Mouse (Mus musculus) intestine, embryonic 14.5 days (tissue): Measurements from ENCODE around the gene Nol9. TPM values are rescaled to one million over a fixed set of nuclear protein-coding genes. Genes with fewer than 3 reads are reported as not detected.
A peak's percentile ranks its signal among the peaks of the same experiment; 100 is the strongest.

ENCODE experiments used
- ATAC-seq: fragments of 200-750 bp; cut with Nextera tagmentation; replicated peaks from 2 replicates; pipeline ENCODE4 v1.8.0; 2017; ENCODE audit warnings: low read depth, moderate number of reproducible peaks, moderate TSS enrichment, moderate library complexity; ENCODE audit not compliant: low FRiP score, low TSS enrichment
- DNase-seq: peaks from one replicate; pipeline ENCODE4 v3.0.0-alpha.2; 2018; ENCODE audit warnings: low spot score
- H3K27ac ChIP-seq: fragments of 300-500 bp; sonication (generic); 2 replicates; pipeline ENCODE4 v1.5.1; 2014; ENCODE audit warnings: low read depth, mild to moderate bottlenecking, control low read depth
- H3K27me3 ChIP-seq: fragments of 300-500 bp; sonication (generic); replicated peaks from 2 replicates; pipeline ENCODE4 v1.6.1; 2014; ENCODE audit warnings: low read length, control low read depth; ENCODE audit not compliant: control insufficient read depth, insufficient read depth
- H3K36me3 ChIP-seq: fragments of 300-500 bp; sonication (generic); 2 replicates; pipeline ENCODE4 v1.6.1; 2014; ENCODE audit warnings: low read length, control low read depth; ENCODE audit not compliant: control insufficient read depth, insufficient read depth
- H3K4me1 ChIP-seq: fragments of 300-500 bp; sonication (generic); replicated peaks from 2 replicates; pipeline ENCODE4 v1.6.1; 2014; ENCODE audit warnings: low read length, control low read depth, mixed read lengths; ENCODE audit not compliant: control insufficient read depth, insufficient read depth
- H3K4me2 ChIP-seq: fragments of 300-500 bp; sonication (generic); 2 replicates; pipeline ENCODE4 v1.6.1; 2014; ENCODE audit warnings: low read length
- H3K4me3 ChIP-seq: fragments of 300-500 bp; sonication (generic); 2 replicates; pipeline ENCODE4 v1.5.1; 2014; ENCODE audit warnings: low read depth, low read length, control low read depth, mixed read lengths
- H3K9ac ChIP-seq: fragments of 300-500 bp; sonication (generic); 2 replicates; pipeline ENCODE4 v1.6.1; 2014; ENCODE audit warnings: mild to moderate bottlenecking, low read length
- H3K9me3 ChIP-seq: fragments of 300-500 bp; sonication (generic); 2 replicates; pipeline ENCODE4 v1.6.1; 2016; ENCODE audit warnings: low read length, control low read depth; ENCODE audit not compliant: control insufficient read depth
- WGBS: fragments of 180-500 bp; shearing (Covaris S2); extraction: QIAGEN DNeasy Blood & Tissue Kit; methylation state at CpG from one replicate; pipeline ENCODE4 v1.1.7; 2014; 5-methylcytosine and 5-hydroxymethylcytosine counted together
- polyA plus RNA-seq: library from polyadenylated mRNA; unstranded; fragments of >200 nt; fragmentation: Nextera tagmentation; extraction: Ambion mirVana; gene quantifications from 2 replicates; pipeline ENCODE4 v1.2.1, GENCODE M21; 2014

Nol9 gene
- polyA plus RNA-seq, 1 experiment from 2014 or later: 36.0 TPM

DNA sequence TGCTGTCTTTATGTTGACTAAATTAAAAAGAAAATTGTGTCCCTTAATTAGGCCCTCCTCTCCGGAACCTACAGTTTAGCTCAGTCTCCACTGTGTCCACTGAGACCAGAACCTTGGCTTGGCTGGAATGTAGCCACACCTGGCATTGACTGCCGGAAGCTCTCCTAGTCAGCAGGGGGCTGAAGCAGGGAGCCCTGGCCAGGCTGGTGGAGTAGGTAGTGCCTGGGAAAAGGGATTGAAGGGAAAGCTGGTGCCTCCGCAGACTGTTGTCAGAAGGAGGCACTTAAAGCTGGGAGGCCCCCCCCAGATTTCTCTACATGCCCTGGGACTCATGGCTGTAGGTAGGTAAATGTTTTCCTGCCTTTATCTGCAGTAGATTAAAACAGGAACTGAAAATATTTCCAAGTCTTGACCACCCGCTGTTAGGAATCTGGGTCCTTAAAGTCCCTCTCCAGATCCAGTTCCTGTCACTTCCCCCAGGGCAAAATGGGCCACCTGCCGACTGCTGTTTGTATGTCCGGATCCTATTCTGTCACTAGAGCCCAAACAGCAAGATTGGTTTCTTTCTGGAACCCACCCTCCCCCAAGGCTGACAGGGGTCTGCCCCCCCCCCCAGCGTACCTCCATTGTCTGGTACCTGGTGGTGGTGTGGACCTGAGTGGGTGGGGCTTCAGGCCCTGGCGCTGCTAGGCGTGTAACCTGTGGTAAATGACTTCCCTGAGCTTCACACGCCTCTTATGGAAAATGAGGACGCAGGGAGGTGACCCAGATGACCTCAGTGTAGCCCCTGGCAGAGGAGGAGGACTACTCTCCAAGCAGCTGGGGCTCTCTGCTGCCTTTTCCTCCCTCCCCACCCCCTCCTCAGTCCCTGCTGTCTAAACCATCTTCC is 59.0 kb downstream of the Nol9 start:
- 31% methylated on average over 11 of the region's 11 CpGs for WGBS

DNA sequence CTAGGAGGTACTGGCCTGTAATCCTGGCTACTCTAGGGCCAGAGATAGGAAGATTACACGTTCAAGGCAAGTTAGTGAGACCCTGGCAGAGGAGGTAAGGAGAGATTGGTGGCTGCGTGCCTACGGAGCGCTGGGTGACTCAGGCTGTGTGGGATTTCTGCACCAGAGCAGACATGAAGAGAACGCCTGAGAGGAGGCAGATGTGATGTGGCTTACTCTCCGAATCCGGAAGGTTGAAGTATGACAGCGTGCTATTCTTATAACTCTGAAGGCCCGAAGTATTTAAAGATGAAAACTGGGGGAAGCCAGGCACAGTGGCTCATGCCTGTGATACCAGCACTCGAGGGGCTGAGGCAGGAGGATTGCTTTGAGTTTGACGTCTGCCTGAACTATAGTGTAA is 61.4 kb downstream of the Nol9 start:
- H3K27ac ChIP-seq: no peak overlapping the region
- ATAC-seq (no peak), DNase-seq (no peak)
- H3K36me3 ChIP-seq: peaks cover 18% of the 10 kb centered on the region
- H3K4me2 ChIP-seq: no peak overlapping the region
- H3K9me3 ChIP-seq: no peaks in the 10 kb centered on the region
- H3K4me3 ChIP-seq: no peak overlapping the region
- no peak overlapping the region for H3K9ac ChIP-seq
- H3K27me3 ChIP-seq: no peaks in the 10 kb centered on the region
- WGBS: 73% methylated on average over 11 of the region's 11 CpGs
- H3K4me1 ChIP-seq: no peaks in the 10 kb centered on the region

More for the DNA sequence above, 59.0 kb downstream of the Nol9 start:
- Histone ChIP-seq H3K9me3 (no peaks in the 10 kb centered on the region), H3K36me3 (peaks cover 6% of the 10 kb centered on the region; the same call in 1 of the 2 replicates), H3K9ac (no peak overlapping the region), H3K27me3 (no peaks in the 10 kb centered on the region), H3K4me3 (no peak overlapping the region), H3K4me1 (no peaks in the 10 kb centered on the region), H3K27ac (no peak overlapping the region), H3K4me2 (peak overlapping the region; percentile 20; the same call in 1 of the 2 replicates)
- no peak for ATAC-seq
- DNase-seq: no peak

DNA sequence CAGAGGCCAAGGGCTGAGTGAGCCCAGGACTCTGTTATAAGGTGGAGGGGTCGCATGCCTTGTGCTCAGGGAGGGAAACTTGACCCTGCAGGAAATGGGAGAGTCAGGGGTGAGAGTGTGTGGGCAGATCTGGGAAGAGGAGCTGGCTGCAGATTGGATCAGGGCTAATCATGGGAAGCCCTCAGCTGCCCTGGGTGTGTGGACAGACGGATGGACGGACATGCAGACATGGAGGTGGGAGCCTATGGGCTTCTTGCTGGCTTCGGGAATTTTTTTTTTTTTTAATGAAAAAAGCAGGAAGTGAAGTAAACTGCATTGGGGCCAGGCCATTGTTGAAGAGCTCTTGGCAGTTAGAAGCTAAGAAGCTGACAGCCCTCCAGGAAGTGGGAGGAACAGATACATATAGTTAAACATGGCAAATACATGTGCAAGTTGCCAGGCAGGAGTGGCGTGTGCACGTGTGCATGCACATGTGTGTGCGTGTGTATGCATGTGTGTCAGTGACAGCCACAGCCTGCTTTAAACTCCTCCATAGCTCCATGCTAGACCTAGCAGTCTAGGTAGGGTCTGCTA is 62.0 kb downstream of the Nol9 start:
- H3K27ac ChIP-seq: no peak overlapping the region
- no peak overlapping the region for H3K4me2 ChIP-seq
- no peaks in the 10 kb centered on the region for H3K4me1 ChIP-seq
- no peaks in the 10 kb centered on the region for H3K27me3 ChIP-seq
- no peaks in the 10 kb centered on the region for H3K9me3 ChIP-seq
- no peak overlapping the region for H3K4me3 ChIP-seq
- DNase-seq (no peak), ATAC-seq (no peak)
- no peak overlapping the region for H3K9ac ChIP-seq
- WGBS: 71% methylated on average over 7 of the region's 7 CpGs
- peaks cover 21% of the 10 kb centered on the region for H3K36me3 ChIP-seq

DNA sequence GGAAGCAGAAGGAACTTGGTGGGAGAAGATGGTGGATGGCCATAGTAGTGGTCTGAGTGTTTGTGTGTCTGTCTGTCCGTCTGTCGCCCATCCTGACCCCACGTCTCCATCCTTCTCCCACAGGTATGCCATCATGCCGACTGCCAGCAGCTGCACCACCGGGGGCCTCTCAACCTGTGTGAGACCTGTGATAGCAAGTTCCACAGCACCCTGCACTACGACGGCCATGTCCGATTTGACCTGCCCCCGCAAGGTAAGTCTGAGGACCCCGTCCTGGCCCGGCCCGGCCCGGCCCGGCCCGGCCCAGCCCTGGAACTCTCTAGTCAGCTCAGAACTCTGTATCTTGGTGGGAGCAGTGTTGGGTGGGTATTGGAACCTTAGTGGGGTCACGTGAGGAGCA is 62.8 kb downstream of the Nol9 start:
- 92% methylated on average over 16 of the region's 16 CpGs for WGBS
- no peak overlapping the region for H3K27ac ChIP-seq

DNA sequence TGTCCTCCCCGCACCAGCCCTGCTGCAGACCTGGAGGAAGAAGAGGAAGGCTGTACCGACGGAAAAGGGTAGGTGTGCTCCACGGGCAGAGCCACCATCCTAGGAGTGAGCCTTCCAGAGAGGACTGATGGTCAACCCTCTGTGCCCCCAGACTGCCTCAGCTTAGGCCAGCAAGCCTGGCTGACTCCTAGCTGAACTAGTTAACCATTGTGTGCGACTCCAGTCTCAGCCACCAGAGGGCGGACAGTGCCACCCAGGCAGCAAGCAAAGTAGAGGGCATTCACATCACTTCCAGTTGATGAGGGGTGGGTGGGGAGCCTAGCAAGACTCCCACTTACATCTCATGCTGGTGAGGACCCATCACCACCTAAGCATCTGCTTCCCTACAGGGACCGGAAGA is 63.9 kb downstream of the Nol9 start:
- Histone ChIP-seq H3K36me3 (peaks cover 28% of the 10 kb centered on the region), H3K9me3 (no peaks in the 10 kb centered on the region), H3K4me3 (no peak overlapping the region), H3K4me1 (peaks cover 6% of the 10 kb centered on the region), H3K9ac (no peak overlapping the region), H3K27ac (no peak overlapping the region), H3K27me3 (0 out of 2 replicates have a peak, but pooled peaks cover 2% of the 10 kb centered on the region), H3K4me2 (no peak overlapping the region)
- peak; percentile 90 for DNase-seq
- no peak for ATAC-seq
- WGBS: 45% methylated on average over 7 of the region's 7 CpGs

More for the DNA sequence above, 62.8 kb downstream of the Nol9 start:
- no peak for ATAC-seq
- Histone ChIP-seq H3K4me1 (no peaks in the 10 kb centered on the region), H3K27me3 (0 out of 2 replicates have a peak, but pooled peaks cover 2% of the 10 kb centered on the region), H3K9ac (no peak overlapping the region), H3K4me2 (no peak overlapping the region), H3K36me3 (peaks cover 27% of the 10 kb centered on the region), H3K4me3 (no peak overlapping the region), H3K9me3 (no peaks in the 10 kb centered on the region)
- no peak for DNase-seq

DNA sequence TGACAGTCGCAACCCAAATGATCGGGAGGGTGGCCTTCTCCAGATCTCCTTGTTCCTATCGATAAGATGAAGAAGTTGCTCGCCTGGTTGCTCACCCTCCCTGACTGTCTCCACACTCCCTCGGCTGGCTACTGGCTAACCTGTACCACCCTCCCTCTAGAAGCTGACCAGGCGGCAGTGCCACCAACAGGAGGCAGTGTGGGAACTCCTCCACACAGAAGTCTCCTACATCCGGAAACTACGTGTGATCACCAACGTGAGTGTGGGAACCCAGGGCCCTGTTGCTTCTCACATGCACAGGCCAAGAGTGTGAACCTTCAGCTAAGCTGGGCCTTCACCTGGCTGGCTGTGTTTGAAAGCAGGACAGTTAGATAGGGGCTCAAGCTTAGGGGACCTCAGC is 67.6 kb downstream of the Nol9 start:
- H3K9me3 ChIP-seq: no peaks in the 10 kb centered on the region
- H3K36me3 ChIP-seq: peaks cover 61% of the 10 kb centered on the region
- no peak for DNase-seq
- no peak overlapping the region for H3K4me2 ChIP-seq
- 60% methylated on average over 9 of the region's 9 CpGs for WGBS
- H3K4me1 ChIP-seq: peaks cover 6% of the 10 kb centered on the region
- H3K9ac ChIP-seq: no peak overlapping the region
- no peak overlapping the region for H3K4me3 ChIP-seq
- ATAC-seq: no peak
- no peak overlapping the region for H3K27ac ChIP-seq
- H3K27me3 ChIP-seq: 0 out of 2 replicates have a peak, but pooled peaks cover 2% of the 10 kb centered on the region

DNA sequence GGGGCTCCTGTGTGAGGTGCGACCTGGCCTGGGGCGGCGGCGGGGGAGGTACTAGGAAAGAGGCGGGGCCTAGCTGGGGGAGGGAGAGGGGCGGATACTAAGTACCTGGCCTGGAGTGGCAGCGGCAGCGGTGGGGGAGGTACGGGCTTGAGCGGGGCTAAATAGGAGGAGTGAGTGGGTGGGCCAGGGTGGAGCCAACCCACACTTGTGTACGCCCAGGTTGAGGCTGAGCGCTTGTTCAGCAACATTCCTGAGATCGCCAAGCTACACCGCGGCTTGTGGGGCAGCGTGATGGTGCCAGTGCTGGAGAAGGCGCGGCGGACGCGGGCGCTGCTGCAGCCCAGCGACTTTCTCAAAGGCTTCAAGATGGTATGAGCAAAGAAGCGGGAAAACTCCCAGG is 68.4 kb downstream of the Nol9 start:
- ATAC-seq: peak; percentile 88
- Histone ChIP-seq H3K27ac (peak overlapping the region; percentile 62; the same call in 1 of the 2 replicates), H3K36me3 (peaks cover 63% of the 10 kb centered on the region), H3K9ac (0 out of 2 replicates have a peak overlapping the region, but pooled peaks have one; percentile 32), H3K27me3 (0 out of 2 replicates have a peak, but pooled peaks cover 2% of the 10 kb centered on the region), H3K4me3 (peak overlapping the region; percentile 33), H3K4me2 (peak overlapping the region; percentile 75), H3K9me3 (no peaks in the 10 kb centered on the region), H3K4me1 (peaks cover 6% of the 10 kb centered on the region)
- WGBS: 7% methylated on average over 24 of the region's 24 CpGs
- no peak for DNase-seq

DNA sequence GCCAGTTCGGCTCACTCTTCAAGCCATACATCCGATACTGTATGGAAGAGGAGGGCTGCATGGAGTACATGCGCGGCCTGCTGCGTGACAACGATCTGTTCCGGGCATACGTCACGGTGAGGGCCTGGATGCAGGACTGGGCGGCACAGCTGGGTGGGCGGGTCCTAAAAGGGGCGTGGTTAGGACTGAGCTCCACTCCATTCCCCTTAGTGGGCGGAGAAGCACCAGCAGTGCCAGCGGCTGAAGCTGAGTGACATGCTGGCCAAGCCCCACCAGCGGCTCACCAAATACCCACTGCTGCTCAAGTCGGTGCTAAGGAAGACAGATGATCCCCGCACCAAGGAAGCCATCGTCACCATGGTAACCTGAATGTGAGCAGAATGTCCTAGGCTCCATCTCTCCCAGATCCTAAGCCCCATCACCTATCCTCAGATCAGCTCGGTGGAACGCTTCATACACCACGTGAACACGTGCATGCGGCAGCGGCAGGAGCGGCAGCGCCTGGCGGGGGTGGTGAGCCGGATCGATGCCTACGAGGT is 68.9 kb downstream of the Nol9 start:
- H3K4me1 ChIP-seq: peaks cover 6% of the 10 kb centered on the region
- WGBS: 16% methylated on average over 30 of the region's 30 CpGs
- ATAC-seq (peak; percentile 94), DNase-seq (peak; percentile 92)
- 0 out of 2 replicates have a peak, but pooled peaks cover 2% of the 10 kb centered on the region for H3K27me3 ChIP-seq
- H3K9ac ChIP-seq: 0 out of 2 replicates have a peak overlapping the region, but pooled peaks have one; percentile 32
- no peaks in the 10 kb centered on the region for H3K9me3 ChIP-seq
- H3K4me2 ChIP-seq: peak overlapping the region; percentile 75
- peak overlapping the region; percentile 33 for H3K4me3 ChIP-seq
- H3K27ac ChIP-seq: peak overlapping the region; percentile 62; the same call in 1 of the 2 replicates
- H3K36me3 ChIP-seq: peaks cover 63% of the 10 kb centered on the region
